Mouse (Mus musculus): ENCODE measurements at regions not wholly inside any gene's neighbourhood (a gene's known extent, or its start where the extent isn't known, plus 50 kb on each side); places are given as distances from the start of the nearest gene placed in this dataset.

- TF ChIP-seq POLR2A (IDR thresholded peaks at IDR 0.05; ENCODE audit: low read depth, low read length), result no peak
- TF ChIP-seq UBTF (IDR thresholded peaks at IDR 0.05; ENCODE audit: low read depth, low read length), result no peak
- no peak for TF ChIP-seq ZKSCAN1 (IDR thresholded peaks at IDR 0.05; ENCODE audit: borderline replicate concordance, low read depth, low read length)
- TF ChIP-seq MYC (IDR thresholded peaks at IDR 0.05; ENCODE audit: low read depth, low read length), result no peak
- no peak for TF ChIP-seq GABPA (IDR thresholded peaks at IDR 0.05; ENCODE audit: insufficient replicate concordance, low read depth, low read length)
- no peak for TF ChIP-seq ETS1 (conservative IDR thresholded peaks at IDR 0.05; ENCODE audit: low read depth, low read length)
- TF ChIP-seq NRF1 (IDR thresholded peaks at IDR 0.05; ENCODE audit: low read depth, low read length), result no peak
- TF ChIP-seq USF1 (IDR thresholded peaks at IDR 0.05; ENCODE audit: low read depth, low read length), result no peak
Measured at GRCm38 (mm10) chr6:71025472-71025871, 69.1 kb downstream of the Foxi3 start.
